Mouse (Mus musculus) lung, postnatal 25 days (tissue): ENCODE measurements around the gene Ppp1r36.
A peak's percentile ranks its signal among the peaks of the same experiment; 100 is the strongest.
"Not testable (repeated sequence)": the region's sequence is repeated elsewhere in the genome, so short reads cannot be mapped to it uniquely, and the experiment has no call there.

Source experiments
- DNase-seq: peaks from one replicate; pipeline ENCODE4 v3.0.0; 2022; ENCODE audit warnings: low spot score

Gene Ppp1r36

GRCm38 (mm10) chr12:76448127-76448526 is 30.8 kb downstream of the Ppp1r36 start:
- no peak for DNase-seq

GRCm38 (mm10) chr12:76452203-76452602 is 34.9 kb downstream of the Ppp1r36 start:
- no peak for DNase-seq

GRCm38 (mm10) chr12:76458445-76458844 is 41.1 kb downstream of the Ppp1r36 start:
- not testable (repeated sequence) for DNase-seq

- DNase-seq, result no peak
Measured at GRCm38 (mm10) chr12:76459032-76459431, 41.7 kb downstream of the Ppp1r36 start.

- no peak for DNase-seq
Measured at GRCm38 (mm10) chr12:76463391-76463790, 46.1 kb downstream of the Ppp1r36 start.

- no peak for DNase-seq
Measured at GRCm38 (mm10) chr12:76464651-76465252, 47.4 kb downstream of the Ppp1r36 start.

GRCm38 (mm10) chr12:76466651-76467050 is 49.3 kb downstream of the Ppp1r36 start:
- DNase-seq, result no peak

GRCm38 (mm10) chr12:76467256-76467655 is 49.9 kb downstream of the Ppp1r36 start:
- no peak for DNase-seq

GRCm38 (mm10) chr12:76472046-76472445 is 54.7 kb downstream of the Ppp1r36 start:
- peak; percentile 55 for DNase-seq

- no peak for DNase-seq
Measured at GRCm38 (mm10) chr12:76473562-76474245, 56.4 kb downstream of the Ppp1r36 start.

- no peak for DNase-seq
Measured at GRCm38 (mm10) chr12:76474246-76474583, 56.9 kb downstream of the Ppp1r36 start.

GRCm38 (mm10) chr12:76474802-76475201 is 57.5 kb downstream of the Ppp1r36 start:
- DNase-seq, result no peak

- DNase-seq, result no peak
Measured at GRCm38 (mm10) chr12:76476146-76476545, 58.8 kb downstream of the Ppp1r36 start.

GRCm38 (mm10) chr12:76478309-76479023 is 61.1 kb downstream of the Ppp1r36 start:
- DNase-seq, result no peak

- DNase-seq, result no peak
Measured at GRCm38 (mm10) chr12:76479174-76479573, 61.8 kb downstream of the Ppp1r36 start.

- no peak for DNase-seq
Measured at GRCm38 (mm10) chr12:76479836-76480495, 62.6 kb downstream of the Ppp1r36 start.

GRCm38 (mm10) chr12:76482446-76482845 is 65.1 kb downstream of the Ppp1r36 start:
- DNase-seq, result no peak

GRCm38 (mm10) chr12:76482948-76483347 is 65.6 kb downstream of the Ppp1r36 start:
- no peak for DNase-seq

GRCm38 (mm10) chr12:76484881-76485280 is 67.5 kb downstream of the Ppp1r36 start:
- DNase-seq, result no peak

GRCm38 (mm10) chr12:76485381-76485780 is 68.0 kb downstream of the Ppp1r36 start:
- no peak for DNase-seq

GRCm38 (mm10) chr12:76486943-76487342 is 69.6 kb downstream of the Ppp1r36 start:
- no peak for DNase-seq
